Mouse (Mus musculus) lung, postnatal 4 days (tissue): ENCODE results near the gene Tmem38b.

Experiments
- DNase-seq, 2 experiments: peaks; one replicate each; pipeline ENCODE4 v3.0.0; 2021

Gene Tmem38b

DNA sequence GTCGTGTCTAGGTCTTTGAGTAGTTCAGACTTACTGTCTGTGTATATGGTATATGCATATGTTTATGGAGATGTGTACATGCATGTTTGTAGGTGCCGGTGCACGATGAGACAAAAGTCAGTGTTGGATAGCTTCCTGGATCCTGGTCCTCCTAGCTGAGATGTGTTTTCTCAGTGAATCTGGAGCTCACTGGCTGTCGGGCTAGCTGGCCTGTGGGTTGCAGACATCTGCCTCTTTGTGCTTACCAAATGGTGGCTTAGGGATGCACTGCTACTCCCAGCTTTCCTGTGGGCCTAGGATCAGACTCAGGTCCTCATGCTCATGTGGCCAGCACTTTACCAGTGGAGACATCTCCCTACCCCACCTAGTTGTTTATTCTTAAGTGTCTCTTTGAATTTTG lies 4.2 kb downstream of the Tmem38b start:
- DNase-seq, result no peak

DNA sequence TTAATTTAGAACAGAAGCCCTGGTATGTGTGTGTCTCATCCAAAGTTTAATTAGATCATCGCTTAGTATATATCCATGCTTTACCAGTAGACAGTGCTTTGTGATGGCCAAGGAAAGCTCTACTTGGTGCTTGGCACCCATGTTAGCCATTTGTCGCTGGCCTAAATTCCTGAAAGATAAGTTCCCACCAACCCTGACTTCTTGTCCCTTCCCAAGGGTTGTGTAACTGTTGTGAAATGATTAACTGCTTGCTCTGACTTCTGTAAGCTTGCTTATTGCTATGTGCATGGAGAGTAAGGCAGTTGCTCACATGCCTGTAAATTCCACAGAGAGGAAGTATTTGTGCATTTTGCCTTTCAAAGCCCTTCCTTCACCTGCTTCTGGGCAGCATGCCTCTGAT lies 4.7 kb downstream of the Tmem38b start:
- DNase-seq, result no peak

GRCm38 (mm10) chr4:53832321-53832720 lies 6.5 kb downstream of the Tmem38b start:
- peak; percentile 29 to 66 for DNase-seq

DNA sequence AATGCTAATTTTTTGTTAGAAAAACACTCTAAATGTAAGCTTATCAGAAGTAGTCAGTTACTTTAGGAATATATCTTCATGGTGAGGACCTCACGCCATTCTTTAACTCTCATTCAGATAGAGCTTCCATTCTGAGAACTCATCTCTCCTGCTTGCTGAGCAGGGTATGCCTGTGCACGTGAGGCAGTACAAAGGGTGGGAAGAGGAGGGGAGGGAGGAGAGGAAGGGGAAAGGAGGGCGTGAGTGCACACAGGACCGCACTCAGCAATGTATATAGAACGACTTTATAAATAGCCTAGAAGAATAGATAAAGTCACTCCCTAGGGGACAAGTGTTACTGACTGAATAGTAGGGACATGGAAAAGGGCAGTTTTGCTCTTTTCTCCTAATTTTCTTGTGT lies 11.1 kb downstream of the Tmem38b start:
- no peak for DNase-seq

DNA sequence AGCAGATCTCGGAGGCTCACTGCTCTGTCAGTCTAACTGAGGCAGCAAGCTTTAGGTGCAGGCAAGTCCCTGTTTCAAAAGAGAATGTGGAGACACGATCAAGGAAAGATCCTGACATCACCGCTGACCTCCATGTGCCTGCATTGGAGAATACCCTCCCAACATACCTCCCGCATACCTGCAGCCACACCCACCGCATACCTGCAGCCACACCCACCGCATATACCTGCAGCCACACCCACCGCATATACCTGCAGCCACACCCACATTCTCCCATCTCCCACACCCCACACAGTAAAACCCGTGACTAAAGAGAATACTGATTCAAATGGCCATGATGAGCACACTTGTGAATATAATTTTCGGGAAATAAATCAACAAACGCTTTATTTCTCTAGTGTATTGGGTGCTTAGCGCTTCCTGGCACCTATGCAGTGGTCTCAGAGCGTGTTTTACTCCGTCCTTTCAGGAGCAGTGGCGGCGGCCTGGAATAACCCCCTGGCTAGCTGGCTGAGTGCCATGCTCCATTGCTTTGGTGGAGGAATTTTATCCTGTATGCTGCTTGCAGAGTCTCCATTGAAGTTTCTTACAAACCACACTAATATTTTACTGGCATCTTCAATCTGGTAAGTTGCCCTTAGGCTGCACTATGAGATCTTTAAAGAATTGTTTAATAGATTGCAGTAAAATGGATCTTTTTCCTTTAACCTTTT lies 14.5 kb downstream of the Tmem38b start:
- DNase-seq, result peak; percentile 32 to 45

- no peak for DNase-seq
These were observed 17.7 kb downstream of the Tmem38b start for GRCm38 (mm10) chr4:53843553-53843952.

- DNase-seq, result peak in 1 of 2 experiments; percentile 41
These were observed 19.2 kb downstream of the Tmem38b start for GRCm38 (mm10) chr4:53844835-53845619.

GRCm38 (mm10) chr4:53845656-53846055 lies 19.8 kb downstream of the Tmem38b start:
- no peak for DNase-seq

DNA sequence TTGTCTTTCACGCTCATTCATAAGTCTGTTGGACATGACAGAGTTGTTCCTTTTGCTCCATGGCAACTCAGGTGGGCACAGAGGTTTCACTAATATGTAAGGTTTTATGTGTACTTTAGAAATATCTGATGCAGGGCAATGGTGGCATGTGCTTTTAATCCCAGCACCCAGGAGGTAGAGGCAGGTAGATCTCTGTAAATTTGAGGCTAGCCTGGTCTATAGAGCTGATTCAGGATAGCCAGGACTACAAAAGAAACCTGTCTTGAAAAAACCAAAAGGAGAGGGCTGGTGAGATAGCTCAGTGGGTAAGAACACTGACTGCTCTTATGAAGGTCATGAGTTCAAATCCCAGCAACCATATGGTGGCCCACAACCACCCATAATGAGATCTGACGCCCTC lies 20.5 kb downstream of the Tmem38b start:
- DNase-seq, result no peak

GRCm38 (mm10) chr4:53847541-53847940 lies 21.7 kb downstream of the Tmem38b start:
- no peak for DNase-seq

- DNase-seq, result no peak
These were observed 22.5 kb downstream of the Tmem38b start for GRCm38 (mm10) chr4:53848308-53848707.

GRCm38 (mm10) chr4:53848816-53849215 lies 23.0 kb downstream of the Tmem38b start:
- DNase-seq, result no peak

GRCm38 (mm10) chr4:53849804-53850203 lies 24.0 kb downstream of the Tmem38b start:
- DNase-seq, result no peak

GRCm38 (mm10) chr4:53853333-53853732 lies 27.5 kb downstream of the Tmem38b start:
- DNase-seq, result no peak

DNA sequence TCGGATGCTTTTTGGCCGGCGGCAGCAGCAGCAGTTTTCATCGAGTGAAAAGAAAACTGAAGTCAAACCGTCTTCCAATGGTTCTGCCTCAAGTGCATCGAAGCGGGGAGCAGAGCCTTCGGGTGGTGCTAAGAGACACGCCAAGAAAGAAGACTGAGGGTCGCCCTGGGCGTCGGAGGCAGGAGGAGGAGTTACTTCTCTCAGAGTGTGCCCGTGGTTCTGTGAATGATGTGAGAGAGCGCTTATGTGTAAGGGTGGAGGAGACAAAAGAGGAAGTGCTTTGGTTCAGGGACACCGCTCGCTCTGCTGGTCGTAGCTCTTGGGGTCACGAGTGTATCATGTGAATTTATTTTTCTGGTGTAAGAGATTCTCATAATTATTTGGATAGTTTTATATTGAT lies 34.1 kb downstream of the Tmem38b start:
- DNase-seq, result no peak

- no peak for DNase-seq
These were observed 36.3 kb downstream of the Tmem38b start for GRCm38 (mm10) chr4:53862101-53862500.

GRCm38 (mm10) chr4:53864098-53864820 lies 38.4 kb downstream of the Tmem38b start:
- DNase-seq, result no peak

- no peak for DNase-seq
These were observed 40.6 kb downstream of the Tmem38b start for GRCm38 (mm10) chr4:53866459-53866858.

DNA sequence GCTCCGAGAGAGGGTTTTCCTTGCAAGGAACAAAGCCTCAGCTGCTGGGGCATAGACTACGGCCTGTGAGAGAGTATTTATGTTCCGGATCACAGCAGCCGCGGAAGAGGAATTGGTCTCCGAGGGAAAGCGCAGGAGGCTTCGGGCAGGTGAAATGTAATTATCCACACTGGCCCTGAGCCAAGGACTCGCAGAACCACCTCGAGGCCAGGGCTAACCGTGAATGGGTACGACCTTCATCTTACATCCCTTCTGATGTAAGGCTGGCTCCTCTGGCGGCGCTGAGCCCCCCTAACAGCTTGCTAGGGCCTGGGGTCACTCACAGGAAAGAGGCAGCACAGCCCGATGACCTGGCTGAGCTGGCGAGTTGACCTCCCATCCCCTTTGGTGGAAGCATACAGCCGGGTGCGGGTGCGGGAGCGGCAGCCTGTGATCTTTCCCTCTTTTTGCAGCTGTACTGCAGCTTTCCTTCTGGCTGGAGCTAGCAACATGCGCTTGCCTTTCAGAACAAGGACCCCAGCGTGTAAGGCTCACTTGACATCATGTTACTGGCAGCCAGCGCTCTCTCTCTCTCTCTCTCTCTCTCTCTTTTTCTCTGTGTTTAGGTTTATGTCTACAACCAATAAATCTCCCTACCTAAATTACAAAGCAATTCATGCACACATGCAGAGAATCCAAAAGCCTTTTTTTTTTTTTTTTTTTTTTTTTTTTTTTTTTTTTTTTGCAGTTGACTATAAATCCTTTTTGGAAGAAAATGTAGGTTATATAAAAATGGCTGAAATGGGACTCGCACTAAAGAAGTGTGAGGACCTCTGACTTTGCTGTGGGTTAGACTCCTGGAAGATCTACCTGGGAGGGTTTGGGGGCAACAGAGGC lies 52.9 kb downstream of the Tmem38b start:
- DNase-seq, result no peak

- no peak for DNase-seq
These were observed 57.3 kb downstream of the Tmem38b start for GRCm38 (mm10) chr4:53882921-53883682.

DNA sequence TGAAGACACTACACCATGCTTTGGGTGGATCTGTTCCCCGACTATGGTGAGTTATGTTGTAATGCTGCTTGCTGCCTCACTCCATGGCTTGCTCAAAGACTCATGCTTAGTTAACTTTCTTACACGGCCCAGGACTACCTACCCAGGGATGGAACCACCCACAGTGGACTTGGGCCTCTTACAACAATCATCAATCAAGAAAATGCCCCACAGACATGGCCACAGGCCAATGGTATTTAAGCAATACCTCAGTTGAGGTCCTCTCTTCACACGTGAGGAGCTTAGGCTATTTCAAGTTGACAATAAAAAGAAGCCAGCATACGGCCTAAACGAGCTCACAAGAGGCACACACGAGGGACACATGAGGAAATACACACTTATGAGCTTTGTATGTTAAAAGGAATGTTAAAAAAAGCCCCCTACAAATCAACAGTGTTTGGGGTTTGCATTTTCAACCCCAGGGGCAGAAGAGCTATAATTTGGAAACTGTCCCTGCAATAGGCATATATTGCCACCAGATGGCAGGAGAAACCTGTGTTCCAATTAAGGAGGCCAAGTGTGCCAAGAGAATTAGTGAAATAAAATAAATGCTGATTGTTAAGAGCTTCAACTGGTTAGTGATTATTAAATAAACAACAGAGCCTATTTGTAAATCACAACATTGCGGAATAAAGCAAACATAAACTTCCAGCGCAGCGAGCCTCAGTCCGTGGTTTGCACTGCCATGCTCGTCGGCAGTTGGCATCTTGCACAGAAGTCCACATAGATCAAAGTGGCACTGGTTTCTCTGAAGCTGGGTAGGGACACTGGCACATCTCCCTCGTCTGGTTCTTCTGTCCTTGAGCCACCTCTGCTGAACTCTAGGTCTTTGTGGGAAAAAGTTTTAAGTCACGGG lies 58.8 kb downstream of the Tmem38b start:
- DNase-seq, result peak in 1 of 2 experiments; percentile 41
